Mouse (Mus musculus) neutrophil, adult 5-6 weeks (primary cell): ENCODE data around the gene Pwwp2b. TPM values are rescaled to one million over a fixed set of nuclear protein-coding genes. Genes with fewer than 3 reads are reported as not detected.
A peak's percentile ranks its signal among the peaks of the same experiment; 100 is the strongest.

Experiments
- ATAC-seq: fragments of 151-379, 151-347 bp; 2 replicates; pipeline ENCODE4 v1.8.0; 2017; ENCODE audit warnings: mild to moderate bottlenecking, moderate TSS enrichment; ENCODE audit not compliant: insufficient number of reproducible peaks, poor library complexity, low FRiP score, severe bottlenecking; ENCODE audit errors: extremely low read depth
- total RNA-seq: library from RNA; stranded (forward); fragments of 200-1000 nt; gene quantifications from 2 replicates; pipeline ENCODE4 v1.2.3, GENCODE M21; 2017

The Pwwp2b gene
- 1.8 and 3.5 TPM in 2 replicates for total RNA-seq

- peak; percentile 46 for ATAC-seq
These were observed at the start of gene Pwwp2b for GRCm38 (mm10) chr7:139247881-139248614. TSS of gene Pwwp2b (plus strand) at chr7:139248482.

GRCm38 (mm10) chr7:139200108-139200507 lies 48.2 kb upstream of the Pwwp2b start:
- no peak for ATAC-seq

DNA sequence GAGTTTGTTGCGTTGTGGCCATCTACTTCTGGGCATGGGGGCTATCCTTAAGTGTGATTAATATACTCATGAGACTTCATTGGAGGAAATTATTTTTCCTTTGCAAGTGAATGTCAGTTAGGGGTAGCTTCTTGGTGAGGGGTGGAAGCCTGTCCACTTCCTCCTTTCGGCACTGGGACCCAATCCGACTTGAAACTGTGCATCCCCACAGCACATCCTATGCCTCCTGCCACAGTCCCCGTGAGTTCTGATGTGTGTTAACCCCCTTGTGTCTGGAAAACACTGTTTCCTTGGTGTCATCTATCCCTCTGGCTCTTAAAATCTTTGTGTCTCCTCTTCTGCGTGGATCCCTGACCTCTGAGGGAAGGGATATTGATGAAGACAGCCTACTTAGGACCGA lies 47.1 kb upstream of the Pwwp2b start:
- no peak for ATAC-seq

DNA sequence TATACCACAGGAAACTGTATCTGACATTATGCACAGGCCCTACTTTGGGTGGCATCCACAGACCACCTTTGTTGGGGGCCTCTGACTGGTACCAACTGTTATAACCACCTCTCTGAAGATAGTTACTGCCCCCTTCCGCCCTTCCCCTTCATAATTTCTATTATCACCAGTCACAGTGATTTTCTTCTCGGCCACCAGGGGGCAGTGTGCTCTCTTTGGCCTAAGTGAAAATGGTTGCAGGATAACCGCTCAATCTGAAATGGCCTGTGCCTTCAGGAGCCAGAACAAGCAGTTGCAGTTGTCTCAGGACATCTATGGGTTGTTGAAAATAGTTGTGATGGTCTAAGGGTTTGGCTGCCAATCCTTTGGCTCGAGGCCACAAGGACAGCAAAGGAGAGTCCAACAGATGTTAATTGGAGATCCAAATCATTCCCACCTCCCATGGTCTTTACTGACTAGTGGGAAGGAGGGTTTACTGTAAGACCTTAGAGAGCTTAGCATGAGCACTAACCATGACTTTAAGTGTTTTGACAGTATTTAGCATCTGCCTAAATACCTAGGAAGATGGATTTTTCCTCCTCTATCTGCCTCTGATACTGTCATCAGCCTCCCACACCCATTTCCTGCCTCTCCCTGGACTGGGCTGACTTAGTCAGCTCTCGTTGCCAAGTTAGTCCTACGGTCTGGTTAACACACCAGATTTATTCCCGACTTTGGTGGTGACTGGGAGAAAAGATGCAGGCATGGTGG lies 40.1 kb upstream of the Pwwp2b start:
- ATAC-seq, result peak; percentile 83

GRCm38 (mm10) chr7:139208773-139209095 lies 39.5 kb upstream of the Pwwp2b start:
- no peak for ATAC-seq

DNA sequence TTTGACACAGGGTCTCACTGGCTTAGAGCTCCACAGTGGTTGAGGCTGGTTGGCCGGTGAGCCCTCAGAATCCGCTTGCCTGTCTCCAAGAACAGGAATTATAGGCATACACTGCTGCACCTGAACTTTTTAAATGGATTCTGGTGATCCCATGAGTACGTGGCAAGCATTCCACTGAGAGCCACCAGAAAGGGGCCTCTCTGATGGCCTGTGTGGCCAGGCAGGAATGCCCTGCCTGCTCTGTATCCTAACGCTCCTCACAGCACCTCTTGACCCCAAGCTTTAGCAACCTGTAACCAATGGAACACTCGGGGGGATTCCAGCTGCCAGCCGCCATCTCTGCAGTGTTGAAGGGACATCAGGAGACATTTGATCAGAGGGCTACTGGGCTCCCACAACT lies 36.5 kb upstream of the Pwwp2b start:
- ATAC-seq, result no peak

GRCm38 (mm10) chr7:139212754-139213745 lies 35.2 kb upstream of the Pwwp2b start, which contains the start of the genes Lrrc27 and Stk32c:
TSS of gene Lrrc27 (plus strand) at chr7:139212988.
TSS of gene Stk32c (minus strand) at chr7:139213307.
- peak; percentile 97 for ATAC-seq

GRCm38 (mm10) chr7:139213751-139214150 lies 34.5 kb upstream of the Pwwp2b start:
- ATAC-seq, result no peak

DNA sequence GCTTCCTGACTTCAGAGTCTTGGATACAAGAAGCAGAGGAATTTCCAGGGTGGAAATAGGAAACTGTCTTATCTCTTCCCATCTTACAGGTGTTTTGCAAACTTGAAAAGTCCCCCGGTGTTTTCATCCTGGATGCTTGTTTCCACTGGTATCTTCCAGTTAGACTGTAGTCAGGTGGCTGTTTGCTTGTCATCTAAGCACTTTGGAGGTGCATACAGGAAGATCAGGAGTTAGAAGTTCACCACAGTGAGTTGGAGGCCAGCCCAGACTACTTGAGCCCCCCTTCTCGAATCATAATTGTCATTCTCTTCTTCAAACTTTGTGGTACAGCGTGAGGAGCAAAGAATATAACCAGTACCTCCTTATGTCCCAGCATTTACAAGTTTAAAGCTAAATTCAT lies 34.1 kb upstream of the Pwwp2b start:
- no peak for ATAC-seq

GRCm38 (mm10) chr7:139214596-139215340 lies 33.5 kb upstream of the Pwwp2b start:
- ATAC-seq, result no peak

DNA sequence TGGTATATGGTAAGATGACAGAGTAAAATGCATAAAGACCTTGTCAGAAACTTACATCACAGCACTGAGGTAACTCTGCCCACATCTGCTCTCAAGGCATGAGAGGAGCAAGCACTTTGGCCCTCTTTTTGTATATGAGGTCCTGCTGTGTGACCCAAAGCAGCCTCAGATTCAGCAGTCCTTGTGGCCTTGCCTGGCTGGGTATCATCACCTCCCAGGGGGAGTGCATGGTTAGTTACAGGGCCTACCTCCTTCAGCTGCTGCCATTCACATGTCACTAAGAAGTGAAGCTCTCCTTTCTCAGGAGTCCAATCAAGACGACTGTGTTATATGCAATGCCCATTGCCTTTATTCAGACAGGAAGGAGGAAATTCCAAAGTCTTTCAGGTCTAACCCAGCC lies 32.8 kb upstream of the Pwwp2b start:
- ATAC-seq, result no peak

DNA sequence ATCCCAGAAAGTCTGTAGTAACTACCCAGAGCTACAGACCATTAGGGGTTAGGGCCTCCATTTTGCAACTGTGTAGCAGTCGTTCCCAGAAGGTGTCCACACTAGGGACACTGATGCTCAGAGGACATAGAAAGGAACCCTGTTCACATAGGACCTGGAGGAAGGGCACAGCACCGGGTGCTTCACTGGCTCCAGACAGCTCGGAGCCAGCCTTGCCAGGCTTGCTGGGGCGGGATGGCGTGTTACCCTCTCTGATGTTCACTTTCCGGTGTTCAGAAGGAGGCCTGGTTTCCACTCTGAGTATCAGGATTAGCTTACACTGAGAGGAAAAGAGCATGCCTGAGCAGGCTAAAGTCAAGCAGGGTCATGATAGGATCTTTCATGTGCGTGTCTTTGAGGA lies 32.3 kb upstream of the Pwwp2b start:
- ATAC-seq, result no peak

DNA sequence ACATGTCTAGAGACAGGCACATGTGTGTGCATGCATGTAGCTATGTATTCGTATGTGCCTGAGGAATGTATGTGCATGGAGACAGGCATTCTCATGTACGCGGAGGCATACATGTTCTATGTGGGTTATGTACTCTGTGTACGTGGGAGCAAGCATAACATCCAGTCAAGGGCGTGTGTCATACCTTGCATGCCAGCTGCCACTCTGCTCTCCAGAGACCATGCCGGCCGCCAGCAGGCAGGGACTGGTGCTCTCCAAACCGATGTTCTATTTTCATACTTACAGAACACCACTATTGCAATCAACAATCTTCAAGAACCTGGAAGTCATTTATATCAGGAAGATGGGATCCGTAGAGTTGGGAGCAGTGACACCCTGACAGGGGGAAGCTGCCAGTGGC lies 31.8 kb upstream of the Pwwp2b start:
- ATAC-seq, result no peak

GRCm38 (mm10) chr7:139217046-139217445 lies 31.2 kb upstream of the Pwwp2b start:
- no peak for ATAC-seq

DNA sequence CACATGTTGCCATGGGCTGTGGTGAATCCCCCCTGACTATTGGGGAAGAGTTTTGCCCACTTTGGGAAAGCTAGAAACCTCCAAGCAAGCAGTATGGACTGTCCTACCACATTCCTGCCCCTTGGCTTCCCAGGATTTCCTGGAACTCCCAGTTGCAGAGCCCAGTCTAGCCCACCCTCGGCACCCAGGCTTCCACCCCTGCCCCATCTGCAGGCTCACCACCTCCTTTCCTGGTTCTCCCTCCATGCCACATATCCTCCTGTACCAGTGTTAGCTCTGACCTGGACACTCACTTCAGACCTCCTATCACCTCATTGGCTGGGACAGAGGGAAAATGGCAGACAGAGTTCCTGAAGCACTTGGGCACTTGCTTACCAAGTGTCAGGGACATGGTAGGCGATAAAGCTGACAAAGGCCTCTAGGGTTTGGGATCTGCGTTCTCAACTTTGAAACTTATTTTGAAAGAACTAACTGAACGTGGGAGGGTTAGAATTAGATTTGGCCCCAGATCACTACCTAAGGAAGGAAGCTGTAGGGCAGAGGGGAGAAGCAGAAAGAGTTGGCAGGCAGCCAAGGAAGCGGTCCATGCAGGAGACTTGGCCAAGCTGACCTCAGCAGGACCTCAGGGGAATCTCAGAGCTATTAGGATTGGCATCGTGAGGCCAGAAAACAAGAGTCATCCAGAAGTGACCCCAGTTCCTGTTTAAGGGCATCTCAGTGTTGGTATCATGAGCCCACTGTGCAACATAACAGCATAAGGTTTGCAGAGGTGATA lies 29.5 kb upstream of the Pwwp2b start:
- ATAC-seq, result no peak

DNA sequence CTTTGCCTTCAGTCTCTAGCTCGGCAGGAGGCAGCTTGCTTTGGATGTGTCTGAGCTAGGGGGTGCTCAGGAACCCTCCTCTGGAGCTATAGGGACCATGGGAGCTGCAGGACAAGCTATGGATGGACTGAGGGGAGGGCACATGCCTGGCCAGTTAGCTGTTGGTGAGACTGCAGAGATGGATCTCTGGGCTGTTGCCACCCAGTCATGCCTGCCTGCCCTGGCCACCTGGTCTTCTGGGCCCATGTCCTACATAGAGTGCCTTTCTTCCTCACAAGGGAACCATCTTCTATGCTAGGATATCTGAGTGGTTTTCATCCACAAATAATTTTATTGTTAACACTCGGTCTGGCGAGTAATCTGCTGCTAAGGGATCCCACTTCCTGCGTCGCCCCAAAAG lies 28.8 kb upstream of the Pwwp2b start:
- ATAC-seq, result no peak

DNA sequence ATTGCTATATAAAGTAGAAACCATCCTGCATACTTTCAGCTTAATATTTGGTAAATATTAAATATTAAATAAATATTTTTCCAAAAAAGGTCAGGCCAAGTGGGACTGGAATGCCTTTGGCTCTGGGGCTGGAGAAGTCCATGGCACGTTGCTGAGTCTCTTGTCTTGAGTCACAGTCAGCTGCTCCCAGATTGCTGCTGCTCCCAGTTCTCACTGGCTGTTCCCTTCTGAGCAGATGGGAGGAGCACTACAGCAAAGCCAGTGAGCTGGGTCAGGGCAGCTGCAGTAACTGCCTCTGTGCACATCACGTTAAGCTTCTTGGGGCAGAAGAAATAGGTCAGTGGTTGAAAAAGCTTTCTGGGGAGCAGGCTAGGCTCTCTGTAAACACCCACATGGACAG lies 28.0 kb upstream of the Pwwp2b start:
- no peak for ATAC-seq

DNA sequence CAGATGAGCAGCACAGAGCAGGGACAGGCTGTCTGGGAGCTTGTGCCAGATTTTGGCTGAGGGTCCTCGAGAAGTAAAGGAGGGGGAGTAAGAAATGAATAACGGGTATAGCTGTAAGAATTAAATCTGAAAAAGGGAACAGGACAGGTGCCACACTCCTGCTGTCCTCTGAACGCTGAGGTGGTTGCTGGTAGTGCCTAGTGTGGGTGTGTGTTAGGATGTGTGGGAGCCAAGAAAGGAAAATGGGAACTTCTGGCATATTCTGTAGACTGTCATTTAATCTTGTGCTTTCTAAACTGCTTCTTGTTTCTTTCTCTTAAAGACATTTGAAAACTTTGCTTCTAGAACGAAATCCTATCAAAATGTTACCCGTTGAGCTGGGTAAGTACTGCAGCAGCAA lies 27.2 kb upstream of the Pwwp2b start:
- no peak for ATAC-seq
